Mouse (Mus musculus) spleen, adult 2 months (tissue): Measurements from ENCODE around the gene Cep112.

Source experiments
- CTCF ChIP-seq: fragments of 200-500 bp; IDR thresholded peaks from 2 replicates; pipeline ENCODE4 v1.5.1; 2011; ENCODE audit warnings: mild to moderate bottlenecking, inconsistent platforms; ENCODE audit not compliant: insufficient read depth, insufficient read length, insufficient replicate concordance; ENCODE audit errors: extremely low read depth
- POLR2A ChIP-seq: fragments of 200-500 bp; IDR thresholded peaks from 2 replicates; pipeline ENCODE4 v1.6.1; 2011; ENCODE audit warnings: low read depth, low read length, inconsistent platforms

DNA sequence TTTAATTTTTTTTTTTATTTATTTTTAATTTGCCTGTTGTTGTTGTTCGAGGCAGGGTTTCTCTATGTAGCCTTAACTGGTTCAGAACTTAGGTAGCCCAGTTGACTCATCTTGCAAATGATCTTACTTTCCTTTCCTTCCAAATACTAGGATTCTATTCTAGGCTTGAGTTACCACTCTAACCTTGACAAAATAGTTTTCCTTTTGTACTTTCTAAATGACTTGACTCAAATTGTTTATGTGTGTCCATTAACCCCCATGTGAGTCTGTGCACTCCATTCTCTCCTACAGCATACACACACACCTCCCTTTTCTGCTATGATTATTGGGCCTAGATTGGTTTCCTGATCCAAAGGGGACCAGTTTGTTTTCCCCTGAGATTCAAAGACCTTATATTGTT is 128.9 kb downstream of the Cep112 start:
- TF ChIP-seq CTCF (no peak), POLR2A (no peak)
